Mouse (Mus musculus) cerebellum, postnatal 36 days (tissue): ENCODE results near the gene Dcst1.

ENCODE experiments used
- DNase-seq, 2 experiments: peaks; one replicate each; pipeline ENCODE4 v3.0.0; 2021 to 2022; ENCODE audit warnings: mixed read lengths in 2 of 2

Gene Dcst1

GRCm38 (mm10) chr3:89305551-89306325, 59.3 kb downstream of the Dcst1 start:
- no peak for DNase-seq

- no peak for DNase-seq
Observed at GRCm38 (mm10) chr3:89305105-89305504, 59.9 kb downstream of the Dcst1 start.

- no peak for DNase-seq
Observed at GRCm38 (mm10) chr3:89304440-89304839, 60.6 kb downstream of the Dcst1 start.

- no peak for DNase-seq
Observed at GRCm38 (mm10) chr3:89300514-89300913, 64.5 kb downstream of the Dcst1 start.
